Mouse (Mus musculus) layer of hippocampus, adult 6 months (tissue): ENCODE measurements around the gene 4933402D24Rik. TPM values are rescaled to one million over a fixed set of nuclear protein-coding genes. Genes with fewer than 3 reads are reported as not detected.

Source experiments
- long read RNA-seq, 2 experiments: library from polyadenylated mRNA; unstranded; transcript quantifications; one replicate each; pipeline ENCODE4 v2.0.0; 2019 to 2020
- polyA plus RNA-seq: library from polyadenylated mRNA; unstranded; fragments of <200 nt; fragmentation: Nextera tagmentation; gene quantifications from 2 replicates; pipeline ENCODE4 v1.2.3, GENCODE M21; 2021

4933402D24Rik gene
- 0.10 and 0.13 TPM in 2 replicates for polyA plus RNA-seq
- long read RNA-seq, experiment 1, result 0 reads
- long read RNA-seq, experiment 2, result 0 reads

DNA sequence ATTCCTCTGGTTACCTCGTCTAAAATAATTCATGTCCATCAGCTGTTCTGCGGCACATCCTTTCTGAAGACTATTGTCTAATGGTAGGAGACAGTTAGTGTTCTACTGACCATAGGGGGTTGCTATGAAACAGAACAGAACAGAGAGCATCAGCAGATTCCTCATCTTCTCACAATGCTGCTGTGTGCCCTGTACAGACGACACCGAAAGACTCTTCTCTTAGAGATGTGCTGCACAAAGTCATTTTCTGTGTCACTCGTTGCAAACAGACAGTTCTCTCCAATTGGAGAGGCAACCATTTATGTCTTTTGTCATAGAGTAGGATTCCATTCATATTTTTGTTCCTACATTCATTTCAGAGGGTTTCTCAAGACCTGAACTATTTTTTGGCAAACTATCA is at the start of gene 4933402D24Rik:
Gene 4933402D24Rik (minus strand): TSS at position 101 of the 400 bp plus-strand sequence.

DNA sequence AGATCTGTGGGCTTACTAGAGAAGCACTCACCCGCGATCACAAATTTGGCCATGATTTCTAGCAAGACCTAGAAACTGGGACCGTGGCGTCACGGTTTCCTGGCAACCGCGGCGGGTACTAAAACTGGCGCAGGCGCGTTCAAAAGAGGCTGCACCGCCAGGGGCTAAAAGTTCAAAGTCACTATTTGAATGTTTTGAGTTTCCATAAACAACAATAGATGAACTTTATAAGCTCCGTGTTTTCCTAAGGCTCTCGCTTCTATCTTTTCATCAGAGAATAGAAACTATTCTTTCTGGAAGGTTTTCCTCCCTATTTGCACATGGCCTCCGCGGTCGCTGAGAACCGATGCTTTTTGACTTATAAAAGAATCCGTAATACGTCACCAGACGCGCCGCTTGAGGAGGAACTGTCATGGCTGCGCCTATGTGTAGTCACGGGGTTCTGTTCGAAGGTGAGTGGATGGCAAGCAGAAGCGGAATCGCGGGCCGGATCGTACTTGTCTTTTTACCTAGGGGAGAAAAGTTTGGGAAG is 38.8 kb downstream of the 4933402D24Rik start, which contains the start of the genes Mdh1b and Fastkd2:
Gene Mdh1b (minus strand): TSS at position 79 of the 532 bp plus-strand sequence.
Gene Fastkd2 (plus strand): TSS at position 375 of the 532 bp plus-strand sequence.

Other genes with a start within 250 kb of the 4933402D24Rik start
- not detected in 2 replicates for gene Gm39653, start 153.3 kb downstream of the 4933402D24Rik start, polyA plus RNA-seq
- not detected in 2 replicates for gene Dytn, start 82.3 kb downstream of the 4933402D24Rik start, polyA plus RNA-seq
- 1.8 and 2.5 TPM in 2 replicates for gene Mdh1b, start 38.9 kb downstream of the 4933402D24Rik start, polyA plus RNA-seq
- 22.5 and 22.7 TPM in 2 replicates for gene Fastkd2, start 38.7 kb downstream of the 4933402D24Rik start, polyA plus RNA-seq